Mouse (Mus musculus) kidney, adult 11 months (tissue): Measurements from ENCODE around the gene Ptprn2.

ENCODE experiments used
- DNase-seq: peaks from one replicate; pipeline ENCODE4 v3.0.0; 2022

Gene Ptprn2

GRCm38 (mm10) chr12:117236981-117237380 is 751.5 kb downstream of the Ptprn2 start:
- DNase-seq, result no peak

- no peak for DNase-seq
Measured at GRCm38 (mm10) chr12:117239927-117240715, 754.6 kb downstream of the Ptprn2 start.

GRCm38 (mm10) chr12:117242181-117242580 is 756.7 kb downstream of the Ptprn2 start:
- peak; percentile 66 for DNase-seq

GRCm38 (mm10) chr12:117245885-117246478 is 760.5 kb downstream of the Ptprn2 start:
- DNase-seq, result no peak

GRCm38 (mm10) chr12:117250465-117250864 is 764.9 kb downstream of the Ptprn2 start:
- no peak for DNase-seq

GRCm38 (mm10) chr12:117251663-117252425 is 766.3 kb downstream of the Ptprn2 start:
- DNase-seq, result no peak

GRCm38 (mm10) chr12:117252426-117252779 is 766.9 kb downstream of the Ptprn2 start:
- DNase-seq, result no peak

- DNase-seq, result no peak
Measured at GRCm38 (mm10) chr12:117254356-117254755, 768.8 kb downstream of the Ptprn2 start.

- DNase-seq, result no peak
Measured at GRCm38 (mm10) chr12:117255325-117255724, 769.8 kb downstream of the Ptprn2 start.

- no peak for DNase-seq
Measured at GRCm38 (mm10) chr12:117255776-117256342, 770.3 kb downstream of the Ptprn2 start.

GRCm38 (mm10) chr12:117256849-117257204 is 771.3 kb downstream of the Ptprn2 start:
- DNase-seq, result no peak

GRCm38 (mm10) chr12:117257205-117257920 is 771.8 kb downstream of the Ptprn2 start:
- DNase-seq, result no peak

GRCm38 (mm10) chr12:117257921-117258497 is 772.5 kb downstream of the Ptprn2 start:
- DNase-seq, result no peak

- no peak for DNase-seq
Measured at GRCm38 (mm10) chr12:117260391-117261164, 775.1 kb downstream of the Ptprn2 start.

- no peak for DNase-seq
Measured at GRCm38 (mm10) chr12:117261165-117261440, 775.6 kb downstream of the Ptprn2 start.

GRCm38 (mm10) chr12:117262003-117262402 is 776.5 kb downstream of the Ptprn2 start:
- no peak for DNase-seq

- DNase-seq, result no peak
Measured at GRCm38 (mm10) chr12:117263081-117263480, 777.6 kb downstream of the Ptprn2 start.

GRCm38 (mm10) chr12:117265211-117265610 is 779.7 kb downstream of the Ptprn2 start:
- DNase-seq, result no peak

GRCm38 (mm10) chr12:117268543-117269172 is 783.1 kb downstream of the Ptprn2 start:
- no peak for DNase-seq

GRCm38 (mm10) chr12:117269310-117269709 is 783.8 kb downstream of the Ptprn2 start:
- DNase-seq, result no peak

- no peak for DNase-seq
Measured at GRCm38 (mm10) chr12:117270199-117270598, 784.7 kb downstream of the Ptprn2 start.
